Mouse (Mus musculus): ENCODE results near the gene Insl3. TPM values are rescaled to one million over a fixed set of nuclear protein-coding genes. Genes with fewer than 3 reads are reported as not detected.

Insl3 gene
- total and polyA plus RNA-seq, 3 experiments, result 0.54 to 4.4 TPM; not detected in 1

DNA sequence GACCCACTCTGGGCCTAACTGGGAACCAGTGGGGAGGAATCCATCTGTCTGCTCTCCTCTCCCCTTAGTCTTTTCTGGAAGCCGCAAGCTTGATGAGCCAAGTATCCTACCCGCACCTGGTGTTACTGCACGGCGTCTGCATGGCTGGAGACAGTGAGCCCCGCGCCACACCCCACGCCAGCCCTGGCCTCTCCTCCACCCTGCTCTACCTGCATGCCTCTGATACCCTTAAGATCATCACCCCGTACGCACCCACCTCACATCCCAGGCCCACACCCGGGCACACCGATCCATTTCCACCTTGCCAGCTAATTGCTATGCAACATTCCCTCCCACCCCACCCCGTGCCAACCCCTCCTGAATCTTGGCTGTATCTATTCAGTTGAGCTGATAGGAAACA lies 6.2 kb upstream of the Insl3 start:
- no peak overlapping the region for H3K9ac ChIP-seq (ENCODE audit: control insufficient read depth, low read depth, low read length, poor library complexity, severe bottlenecking)
- H3K4me1 ChIP-seq (ENCODE audit: control insufficient read depth in 1 of 2, insufficient read depth in 2 of 2, low read length in 2 of 2), result no peaks in the 10 kb centered on the region
- no peak for DNase-seq (ENCODE audit: low read depth, low spot score)
- TF ChIP-seq RCOR1 (IDR thresholded peaks at IDR 0.05; ENCODE audit: low read depth, low read length), result no peak
- no peak for TF ChIP-seq GABPA (IDR thresholded peaks at IDR 0.05; ENCODE audit: low read depth, low read length)
- no peak for TF ChIP-seq ZNF384 (IDR thresholded peaks at IDR 0.05; ENCODE audit: low read depth, low read length)
- no peak for TF ChIP-seq SIN3A (IDR thresholded peaks at IDR 0.05; ENCODE audit: low read length)
- TF ChIP-seq MEF2A (IDR thresholded peaks at IDR 0.05; ENCODE audit: extremely low read depth, insufficient replicate concordance, low read depth, low read length, poor library complexity, severe bottlenecking), result no peak
- TF ChIP-seq MXI1 (IDR thresholded peaks at IDR 0.05; ENCODE audit: low read depth, low read length), result no peak
- TF ChIP-seq USF2 (IDR thresholded peaks at IDR 0.05; ENCODE audit: borderline replicate concordance in 1 of 2, insufficient read depth in 1 of 2, low read depth in 1 of 2, low read length in 2 of 2), result no peak
- no peak for TF ChIP-seq TBP (IDR thresholded peaks at IDR 0.05; ENCODE audit: low read depth, low read length)
- TF ChIP-seq RAD21 (IDR thresholded peaks at IDR 0.05; ENCODE audit: low read depth, low read length), result no peak
- no peak for TF ChIP-seq GATA1 (IDR thresholded peaks at IDR 0.05; ENCODE audit: low read depth, low read length)
- no peak for TF ChIP-seq ZC3H11A (IDR thresholded peaks at IDR 0.05; ENCODE audit: low read depth, low read length)
- no peak for TF ChIP-seq EP300 (IDR thresholded peaks at IDR 0.05; ENCODE audit: low read depth in 1 of 2, low read length in 2 of 2)
- no peak for TF ChIP-seq ELF1 (IDR thresholded peaks at IDR 0.05; ENCODE audit: low read depth, low read length)
- no peak for TF ChIP-seq NRF1 (IDR thresholded peaks at IDR 0.05; ENCODE audit: insufficient read depth, low read depth, low read length, poor library complexity, severe bottlenecking)
- no peak for TF ChIP-seq CTCF (IDR thresholded peaks at IDR 0.05 in 2 of 3, conservative IDR thresholded peaks at IDR 0.05 in 1 of 3; ENCODE audit: control insufficient read depth in 1 of 3, insufficient read depth in 1 of 3, low read depth in 2 of 3, low read length in 3 of 3, poor library complexity in 1 of 3, severe bottlenecking in 1 of 3)
- no peak for TF ChIP-seq UBTF (IDR thresholded peaks at IDR 0.05; ENCODE audit: borderline replicate concordance, insufficient read depth, low read depth, low read length)
- no peak for TF ChIP-seq SMC3 (IDR thresholded peaks at IDR 0.05; ENCODE audit: low read depth, low read length)
- no peak for TF ChIP-seq MYC (IDR thresholded peaks at IDR 0.05; ENCODE audit: low read depth, low read length)
- no peaks in the 10 kb centered on the region for H3K36me3 ChIP-seq (ENCODE audit: control insufficient read depth in 1 of 2, insufficient read depth in 2 of 2, low read length in 2 of 2)
- H3K27me3 ChIP-seq (ENCODE audit: control insufficient read depth in 1 of 2, insufficient read depth in 2 of 2, low read length in 2 of 2), result no peaks in the 10 kb centered on the region
- no peaks in the 10 kb centered on the region for H3K9me3 ChIP-seq (replicated peaks; ENCODE audit: insufficient read depth, low read length)
- no peaks in the 10 kb centered on the region for H3K79me2 ChIP-seq (ENCODE audit: control insufficient read depth, insufficient read depth, low read length, poor library complexity)
- H3K27ac ChIP-seq (ENCODE audit: control insufficient read depth, low read depth, low read length), result no peak overlapping the region
- H3K4me3 ChIP-seq (ENCODE audit: control insufficient read depth in 1 of 2, insufficient read depth in 1 of 2, low read depth in 2 of 2, low read length in 2 of 2), result no peak overlapping the region

DNA sequence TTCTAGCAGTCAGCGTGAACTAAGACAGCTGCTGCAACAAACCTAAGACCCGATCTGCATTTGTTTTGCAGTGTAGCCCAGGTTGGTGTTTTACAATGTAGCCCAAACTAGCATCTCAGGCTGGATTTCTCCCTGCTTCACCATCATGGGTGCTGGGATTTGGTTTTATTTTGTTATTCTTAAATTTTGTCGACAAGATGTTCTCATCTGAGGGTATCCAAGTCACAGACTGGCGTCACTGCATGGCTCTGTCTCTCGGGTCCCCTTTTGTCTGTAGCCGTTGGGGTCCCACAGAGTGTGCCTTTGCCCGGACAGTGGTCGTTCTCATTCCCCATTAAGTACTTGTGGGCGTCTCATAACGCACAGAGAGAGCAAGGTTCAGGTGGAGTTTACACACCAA lies 4.3 kb upstream of the Insl3 start:
- no peak overlapping the region for H3K27ac ChIP-seq (ENCODE audit: control insufficient read depth, low read depth, low read length)
- no peak overlapping the region for H3K4me3 ChIP-seq (ENCODE audit: control insufficient read depth in 1 of 2, insufficient read depth in 1 of 2, low read depth in 2 of 2, low read length in 2 of 2)
- H3K4me1 ChIP-seq (ENCODE audit: control insufficient read depth in 1 of 2, insufficient read depth in 2 of 2, low read length in 2 of 2), result no peaks in the 10 kb centered on the region
- no peaks in the 10 kb centered on the region for H3K27me3 ChIP-seq (ENCODE audit: control insufficient read depth in 1 of 2, insufficient read depth in 2 of 2, low read length in 2 of 2)
- no peaks in the 10 kb centered on the region for H3K79me2 ChIP-seq (ENCODE audit: control insufficient read depth, insufficient read depth, low read length, poor library complexity)
- no peak for DNase-seq (ENCODE audit: low read depth, low spot score)
- H3K36me3 ChIP-seq (ENCODE audit: control insufficient read depth in 1 of 2, insufficient read depth in 2 of 2, low read length in 2 of 2), result no peaks in the 10 kb centered on the region
- H3K9ac ChIP-seq (ENCODE audit: control insufficient read depth, low read depth, low read length, poor library complexity, severe bottlenecking), result no peak overlapping the region
- H3K9me3 ChIP-seq (replicated peaks; ENCODE audit: insufficient read depth, low read length), result no peaks in the 10 kb centered on the region
- TF ChIP-seq UBTF (IDR thresholded peaks at IDR 0.05; ENCODE audit: borderline replicate concordance, insufficient read depth, low read depth, low read length), result no peak
- no peak for TF ChIP-seq USF1 (IDR thresholded peaks at IDR 0.05; ENCODE audit: low read depth, low read length)
- TF ChIP-seq GABPA (IDR thresholded peaks at IDR 0.05; ENCODE audit: low read depth, low read length), result no peak
- TF ChIP-seq RAD21 (IDR thresholded peaks at IDR 0.05; ENCODE audit: low read depth, low read length), result no peak
- TF ChIP-seq ZKSCAN1 (IDR thresholded peaks at IDR 0.05; ENCODE audit: low read depth, low read length), result no peak
- no peak for TF ChIP-seq MXI1 (IDR thresholded peaks at IDR 0.05; ENCODE audit: low read depth, low read length)
- no peak for TF ChIP-seq SIN3A (IDR thresholded peaks at IDR 0.05; ENCODE audit: low read length)
- TF ChIP-seq SMC3 (IDR thresholded peaks at IDR 0.05; ENCODE audit: low read depth, low read length), result no peak
- TF ChIP-seq MEF2A (IDR thresholded peaks at IDR 0.05; ENCODE audit: extremely low read depth, insufficient replicate concordance, low read depth, low read length, poor library complexity, severe bottlenecking), result no peak
- no peak for TF ChIP-seq POLR2AphosphoS2 (IDR thresholded peaks at IDR 0.05; ENCODE audit: low read length)
- TF ChIP-seq USF2 (IDR thresholded peaks at IDR 0.05; ENCODE audit: borderline replicate concordance in 1 of 2, insufficient read depth in 1 of 2, low read depth in 1 of 2, low read length in 2 of 2), result no peak
- no peak for TF ChIP-seq ZMIZ1 (IDR thresholded peaks at IDR 0.05; ENCODE audit: low read depth, low read length)
- no peak for TF ChIP-seq TAL1 (IDR thresholded peaks at IDR 0.05; ENCODE audit: low read length)
- TF ChIP-seq MYB (IDR thresholded peaks at IDR 0.05; ENCODE audit: low read depth, low read length), result no peak
- no peak for TF ChIP-seq MAFK (IDR thresholded peaks at IDR 0.05; ENCODE audit: borderline replicate concordance, low read depth, low read length)
- TF ChIP-seq POLR2A (IDR thresholded peaks at IDR 0.05; ENCODE audit: control insufficient read depth in 1 of 2, insufficient read depth in 1 of 2, low read depth in 1 of 2, low read length in 2 of 2, poor library complexity in 1 of 2), result no peak
- TF ChIP-seq GATA1 (IDR thresholded peaks at IDR 0.05; ENCODE audit: low read depth, low read length), result no peak
- no peak for TF ChIP-seq E2F4 (IDR thresholded peaks at IDR 0.05; ENCODE audit: borderline replicate concordance, low read depth, low read length)
- TF ChIP-seq ZC3H11A (IDR thresholded peaks at IDR 0.05; ENCODE audit: low read depth, low read length), result no peak
